Mouse (Mus musculus) thymus, adult 2 months (tissue): ENCODE results near the gene Creld2. TPM values are rescaled to one million over a fixed set of nuclear protein-coding genes. Genes with fewer than 3 reads are reported as not detected.
A peak's percentile ranks its signal among the peaks of the same experiment; 100 is the strongest.
"Not testable (repeated sequence)": the region's sequence is repeated elsewhere in the genome, so short reads cannot be mapped to it uniquely, and the experiment has no call there.

Source experiments
- DNase-seq: peaks from one replicate; pipeline ENCODE4 v3.0.0; 2021
- H3K27ac ChIP-seq: fragments of 200-500 bp; 2 replicates; pipeline ENCODE4 v1.5.1; 2012; ENCODE audit warnings: low read length, control low read depth; ENCODE audit not compliant: control insufficient read depth, insufficient read depth
- H3K27me3 ChIP-seq: fragments of 200-500 bp; 2 replicates; pipeline ENCODE4 v1.6.1; 2012; ENCODE audit warnings: mild to moderate bottlenecking, low read length, moderate library complexity, mixed read lengths; ENCODE audit not compliant: control insufficient read depth, insufficient read depth
- H3K36me3 ChIP-seq: fragments of 200-500 bp; 2 replicates; pipeline ENCODE4 v1.6.1; 2012; ENCODE audit warnings: mild to moderate bottlenecking, low read length, moderate library complexity; ENCODE audit not compliant: control insufficient read depth, insufficient read depth
- H3K4me1 ChIP-seq: fragments of 200-500 bp; replicated peaks from 2 replicates; pipeline ENCODE4 v1.6.1; 2012; ENCODE audit warnings: low read length; ENCODE audit not compliant: control insufficient read depth, insufficient read depth
- H3K4me3 ChIP-seq: fragments of 200-500 bp; 2 replicates; pipeline ENCODE4 v1.5.1; 2012; ENCODE audit warnings: mild to moderate bottlenecking, low read length, control low read depth, moderate library complexity; ENCODE audit not compliant: control insufficient read depth, insufficient read depth
- CTCF ChIP-seq: fragments of 200-500 bp; IDR thresholded peaks from 2 replicates; pipeline ENCODE4 v1.5.1; 2012; ENCODE audit warnings: mild to moderate bottlenecking, control low read depth, low read length, moderate library complexity, borderline replicate concordance; ENCODE audit not compliant: control insufficient read depth, poor library complexity, insufficient read depth; ENCODE audit errors: extremely low read depth
- POLR2A ChIP-seq: fragments of 200-500 bp; IDR thresholded peaks from 2 replicates; pipeline ENCODE4 v1.6.1; 2012; ENCODE audit warnings: mild to moderate bottlenecking, low read length, control low read depth, moderate library complexity; ENCODE audit not compliant: control insufficient read depth, poor library complexity, insufficient read depth; ENCODE audit errors: extremely low read depth
- WGBS: fragments of 180-500 bp; shearing (Covaris S2); methylation state at CpG from one replicate; pipeline ENCODE4 v1.1.7; 2018; 5-methylcytosine and 5-hydroxymethylcytosine counted together
- polyA plus RNA-seq: library from polyadenylated mRNA; depleted of rRNA; stranded (reverse); fragments of >200 nt; gene quantifications from 2 replicates; pipeline ENCODE4 v1.2.3, GENCODE M21; 2012

Gene Creld2
- polyA plus RNA-seq, 1 experiment, result 45.1 TPM

- TF ChIP-seq POLR2A, result no peak
- no peak for TF ChIP-seq CTCF
- WGBS, result 92% methylated on average over 6 of the region's 6 CpGs
- no peak overlapping the region for H3K27ac ChIP-seq
- H3K36me3 ChIP-seq, result peaks cover 19% of the 10 kb centered on the region
- H3K27me3 ChIP-seq, result no peaks in the 10 kb centered on the region
- no peak for DNase-seq
- H3K4me1 ChIP-seq, result no peaks in the 10 kb centered on the region
- no peak overlapping the region for H3K4me3 ChIP-seq
These were observed 17.1 kb upstream of the Creld2 start for GRCm38 (mm10) chr15:88802348-88802747.

- 95% methylated on average over 8 of the region's 8 CpGs for WGBS
- TF ChIP-seq CTCF, result no peak
- TF ChIP-seq POLR2A, result no peak
These were observed 11.3 kb upstream of the Creld2 start for GRCm38 (mm10) chr15:88808121-88808520.

GRCm38 (mm10) chr15:88810369-88810768 is 9.1 kb upstream of the Creld2 start:
- peaks cover 12% of the 10 kb centered on the region for H3K36me3 ChIP-seq
- H3K4me1 ChIP-seq, result no peaks in the 10 kb centered on the region
- no peak for DNase-seq
- H3K27ac ChIP-seq, result no peak overlapping the region
- TF ChIP-seq POLR2A (no peak), CTCF (no peak)
- H3K27me3 ChIP-seq, result no peaks in the 10 kb centered on the region
- H3K4me3 ChIP-seq, result no peak overlapping the region
- 95% methylated on average over 2 of the region's 2 CpGs for WGBS

More at GRCm38 (mm10) chr15:88808121-88808520, 11.3 kb upstream of the Creld2 start:
- H3K27ac ChIP-seq, result no peak overlapping the region
- no peaks in the 10 kb centered on the region for H3K4me1 ChIP-seq
- H3K4me3 ChIP-seq, result no peak overlapping the region
- H3K27me3 ChIP-seq, result no peaks in the 10 kb centered on the region
- DNase-seq, result no peak
- peaks cover 19% of the 10 kb centered on the region for H3K36me3 ChIP-seq

GRCm38 (mm10) chr15:88813262-88813661 is 6.2 kb upstream of the Creld2 start:
- DNase-seq, result no peak
- no peak for TF ChIP-seq POLR2A
- TF ChIP-seq CTCF, result no peak
- Histone ChIP-seq H3K36me3 (no peaks in the 10 kb centered on the region), H3K27ac (no peak overlapping the region), H3K4me1 (no peaks in the 10 kb centered on the region; the same call in 1 of the 2 replicates), H3K4me3 (no peak overlapping the region), H3K27me3 (no peaks in the 10 kb centered on the region)
- WGBS, result 94% methylated on average over 3 of the region's 3 CpGs

GRCm38 (mm10) chr15:88813873-88814272 is 5.6 kb upstream of the Creld2 start:
- not testable (repeated sequence) for H3K4me3 ChIP-seq, H3K27me3 ChIP-seq, H3K4me1 ChIP-seq, H3K36me3 ChIP-seq, DNase-seq, H3K27ac ChIP-seq
- 97% methylated on average over 2 of the region's 2 CpGs for WGBS

GRCm38 (mm10) chr15:88814411-88815047 is 4.9 kb upstream of the Creld2 start:
- DNase-seq, result peak; percentile 20
- Histone ChIP-seq H3K27me3 (no peaks in the 10 kb centered on the region), H3K27ac (no peak overlapping the region), H3K4me1 (no peaks in the 10 kb centered on the region; the same call in 1 of the 2 replicates), H3K4me3 (no peak overlapping the region), H3K36me3 (no peaks in the 10 kb centered on the region)
- over 99% methylated on average over 11 of the region's 11 CpGs for WGBS
- TF ChIP-seq POLR2A, result no peak
- no peak for TF ChIP-seq CTCF

- no peaks in the 10 kb centered on the region for H3K36me3 ChIP-seq
- WGBS, result 77% methylated on average over 6 of the region's 6 CpGs
- H3K4me3 ChIP-seq, result no peak overlapping the region
- no peaks in the 10 kb centered on the region for H3K27me3 ChIP-seq
- no peak for DNase-seq
- H3K27ac ChIP-seq, result no peak overlapping the region
- TF ChIP-seq CTCF (no peak), POLR2A (no peak)
- peaks cover 4% of the 10 kb centered on the region for H3K4me1 ChIP-seq
These were observed 4.2 kb upstream of the Creld2 start for GRCm38 (mm10) chr15:88815196-88815700.
